Mouse (Mus musculus): ENCODE results near the gene Pnmal2. TPM values are rescaled to one million over a fixed set of nuclear protein-coding genes. Genes with fewer than 3 reads are reported as not detected.

The Pnmal2 gene
- polyA plus RNA-seq, 3 experiments from 2014 or later = not detected

DNA sequence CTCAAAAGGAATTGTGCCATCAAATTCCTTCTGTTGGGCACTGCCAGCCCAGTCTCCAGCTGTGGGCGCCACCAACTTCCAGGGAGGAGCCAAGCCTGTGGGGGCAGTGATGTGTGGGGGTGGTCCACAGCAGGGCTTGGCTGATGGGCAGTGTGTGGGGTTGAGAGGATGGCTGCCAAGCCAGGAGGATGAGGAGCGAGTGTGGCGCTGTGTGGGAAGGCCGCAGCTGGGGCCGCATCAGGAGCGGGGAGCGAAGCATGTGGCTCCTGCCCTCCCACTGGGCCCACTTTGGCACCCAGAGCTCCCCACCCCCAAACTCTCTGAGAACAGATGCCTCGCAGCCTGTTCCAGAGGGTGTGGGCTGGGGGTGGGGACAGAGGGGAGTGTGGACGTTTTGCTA is 26.5 kb upstream of the Pnmal2 start:
- ATAC-seq = no peak

- no peak for ATAC-seq
These were observed 25.8 kb upstream of the Pnmal2 start for GRCm38 (mm10) chr7:16918670-16919069.

GRCm38 (mm10) chr7:16919395-16920149 is 24.9 kb upstream of the Pnmal2 start:
- ATAC-seq = no peak

- no peak for ATAC-seq
These were observed 24.3 kb upstream of the Pnmal2 start for GRCm38 (mm10) chr7:16920150-16920579.

- no peak for ATAC-seq
These were observed 23.4 kb upstream of the Pnmal2 start for GRCm38 (mm10) chr7:16920818-16921791.

DNA sequence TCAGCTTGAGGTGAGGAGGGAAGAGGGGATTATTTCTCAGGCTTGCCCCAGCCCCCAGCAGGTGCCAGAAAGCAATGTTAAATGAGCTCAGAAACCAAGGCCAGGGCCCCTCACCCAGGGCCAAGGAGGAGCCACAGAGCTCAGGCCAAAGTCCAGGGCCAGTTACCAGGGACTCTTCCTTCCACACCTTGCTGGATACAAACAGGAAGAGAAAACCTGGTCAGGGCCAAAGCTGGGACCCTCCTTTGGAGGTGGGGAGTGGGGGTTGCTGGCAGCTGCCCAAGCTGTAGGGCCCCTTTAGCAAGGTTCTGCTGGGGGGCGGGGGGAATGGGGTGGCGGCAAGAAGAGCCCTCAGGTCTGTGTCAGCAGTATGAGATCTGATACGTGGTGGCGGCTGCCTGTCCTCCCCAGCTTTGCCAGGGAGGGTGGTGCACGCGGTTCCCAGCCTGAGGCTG is 22.6 kb upstream of the Pnmal2 start:
- no peak for ATAC-seq

- no peak for ATAC-seq
These were observed 22.0 kb upstream of the Pnmal2 start for GRCm38 (mm10) chr7:16922360-16922973.

- ATAC-seq = no peak
These were observed 21.0 kb upstream of the Pnmal2 start for GRCm38 (mm10) chr7:16923283-16924036.

DNA sequence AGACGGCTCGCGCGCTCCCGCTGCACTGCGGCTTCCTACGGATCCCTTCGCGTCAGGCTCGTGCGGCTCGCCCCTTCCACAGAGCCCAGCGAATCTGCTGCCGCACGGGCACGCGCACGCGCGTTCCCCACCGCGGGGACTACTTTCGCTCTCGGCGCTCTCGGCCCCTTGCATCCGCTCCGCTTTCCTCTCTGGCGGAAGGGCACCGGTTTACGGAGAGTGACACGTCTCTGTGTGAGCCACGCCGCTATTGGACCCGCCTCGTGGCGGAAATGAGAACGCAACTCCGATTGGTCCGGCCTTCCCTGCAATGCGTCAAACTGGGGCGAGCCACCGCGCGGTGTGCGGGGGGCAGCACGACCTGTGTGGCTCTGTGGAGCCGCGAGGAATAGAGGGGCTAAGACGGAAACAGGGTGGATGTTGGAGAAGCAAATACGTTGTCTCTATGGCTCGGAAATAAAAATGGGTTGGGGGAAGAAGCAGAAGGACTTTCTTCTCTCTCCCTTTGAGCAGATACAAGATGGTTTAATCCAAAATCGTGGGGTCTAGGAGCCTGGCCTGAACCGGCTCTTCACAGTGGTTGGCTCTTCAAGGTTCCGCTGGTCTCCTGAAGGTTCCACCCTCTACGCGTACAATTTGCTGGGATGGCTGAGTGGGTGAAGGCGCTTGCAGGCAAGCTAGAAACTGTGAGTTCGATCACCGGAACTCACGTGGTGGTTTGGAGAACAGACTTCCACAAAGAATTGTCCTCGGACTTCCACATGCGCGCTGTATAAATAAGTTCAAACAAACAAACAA is 20.2 kb upstream of the Pnmal2 start, which contains the start of gene Calm3:
Calm3 (minus strand) TSS at position 78 of the 798 bp plus-strand sequence.
- peak; percentile 87 for ATAC-seq

DNA sequence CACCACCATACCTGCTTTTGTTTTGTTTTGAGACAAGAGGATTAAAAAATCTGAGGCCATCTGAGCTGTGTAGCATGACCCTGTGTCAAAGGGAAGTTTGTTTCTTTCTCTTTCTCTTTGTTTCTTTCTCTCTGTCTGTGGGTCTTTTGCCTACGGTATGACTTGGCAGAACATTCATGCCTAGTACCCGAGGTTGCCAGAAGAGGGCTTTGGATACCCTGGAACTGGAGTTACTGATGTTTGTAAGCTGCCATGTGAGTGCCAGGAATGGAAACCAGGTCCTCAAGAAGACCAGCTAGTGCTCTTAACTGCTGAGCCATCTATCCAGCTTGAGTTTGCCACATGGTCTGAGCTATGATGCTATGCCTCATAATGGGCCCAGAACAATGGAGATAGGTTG is 16.1 kb upstream of the Pnmal2 start:
- ATAC-seq = no peak

DNA sequence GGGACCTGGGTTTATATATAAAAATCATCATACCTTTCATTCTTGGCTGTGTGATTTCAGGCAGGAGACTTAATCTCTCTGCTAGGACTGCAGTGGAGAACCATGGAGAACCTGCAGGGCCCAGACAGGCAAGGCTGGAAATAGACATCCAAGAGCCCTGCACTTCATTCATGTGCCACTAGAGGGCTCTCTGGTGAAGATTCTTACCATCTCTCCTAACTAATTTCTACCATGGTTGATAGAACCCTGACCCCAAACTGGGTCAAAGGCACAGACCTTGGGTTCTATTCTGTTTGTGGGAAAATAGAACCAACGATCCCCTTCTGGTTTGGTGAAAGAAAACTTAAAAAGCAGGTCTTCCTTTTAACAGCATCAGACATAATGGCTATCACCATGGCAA is 13.6 kb upstream of the Pnmal2 start:
- ATAC-seq = peak; percentile 71

DNA sequence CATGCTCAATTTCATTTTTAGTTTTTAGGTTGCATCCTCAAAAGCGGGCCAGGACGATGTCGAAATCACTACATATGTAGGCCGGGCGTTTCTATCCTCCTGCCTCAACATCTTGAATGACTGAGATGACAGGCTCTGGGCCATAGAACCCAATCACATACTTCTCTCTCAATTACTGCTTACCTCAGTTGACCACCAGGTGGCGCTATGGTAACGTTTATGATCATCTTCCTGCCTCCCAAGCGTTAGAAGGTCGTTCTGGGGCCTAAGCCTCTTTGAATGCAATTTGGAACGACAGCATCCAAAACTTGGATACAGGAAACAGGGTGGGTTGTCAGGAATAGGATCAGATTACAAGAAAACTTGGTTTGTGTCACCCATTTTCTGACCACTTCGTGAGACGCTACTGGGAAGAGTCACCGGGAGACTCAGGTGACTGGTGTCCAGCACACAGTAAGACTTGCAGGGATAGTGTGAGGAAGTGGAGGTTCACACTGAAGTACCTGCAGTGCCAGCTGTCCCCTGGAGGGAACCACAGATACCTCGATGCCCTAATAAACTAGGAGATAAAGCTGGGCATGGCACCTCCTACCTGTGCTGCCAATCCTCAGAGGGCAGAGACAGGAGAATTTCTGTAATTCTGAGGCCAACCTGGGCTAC is 12.4 kb upstream of the Pnmal2 start:
- ATAC-seq = peak; percentile 75

GRCm38 (mm10) chr7:16932704-16933577 is 11.5 kb upstream of the Pnmal2 start:
- ATAC-seq = no peak

DNA sequence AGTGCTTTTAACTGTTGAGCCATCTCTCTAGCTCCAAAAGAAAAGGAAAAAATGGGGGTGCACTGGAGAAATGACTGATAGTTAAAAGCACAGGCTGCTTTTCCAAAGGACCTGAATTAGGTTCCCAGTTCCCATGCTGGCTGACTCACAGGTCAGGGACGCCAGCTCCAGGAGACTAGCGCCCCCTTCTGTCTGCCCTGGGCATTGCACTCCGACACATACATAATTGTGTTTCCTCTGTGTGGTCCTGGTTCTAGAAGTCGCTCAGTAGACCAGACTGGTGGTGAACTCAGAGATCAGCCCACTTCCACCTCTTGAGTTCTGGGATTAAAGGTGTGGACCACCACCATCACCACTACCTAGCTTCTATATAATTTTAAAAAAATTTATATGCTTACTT is 7.2 kb upstream of the Pnmal2 start:
- ATAC-seq = no peak

DNA sequence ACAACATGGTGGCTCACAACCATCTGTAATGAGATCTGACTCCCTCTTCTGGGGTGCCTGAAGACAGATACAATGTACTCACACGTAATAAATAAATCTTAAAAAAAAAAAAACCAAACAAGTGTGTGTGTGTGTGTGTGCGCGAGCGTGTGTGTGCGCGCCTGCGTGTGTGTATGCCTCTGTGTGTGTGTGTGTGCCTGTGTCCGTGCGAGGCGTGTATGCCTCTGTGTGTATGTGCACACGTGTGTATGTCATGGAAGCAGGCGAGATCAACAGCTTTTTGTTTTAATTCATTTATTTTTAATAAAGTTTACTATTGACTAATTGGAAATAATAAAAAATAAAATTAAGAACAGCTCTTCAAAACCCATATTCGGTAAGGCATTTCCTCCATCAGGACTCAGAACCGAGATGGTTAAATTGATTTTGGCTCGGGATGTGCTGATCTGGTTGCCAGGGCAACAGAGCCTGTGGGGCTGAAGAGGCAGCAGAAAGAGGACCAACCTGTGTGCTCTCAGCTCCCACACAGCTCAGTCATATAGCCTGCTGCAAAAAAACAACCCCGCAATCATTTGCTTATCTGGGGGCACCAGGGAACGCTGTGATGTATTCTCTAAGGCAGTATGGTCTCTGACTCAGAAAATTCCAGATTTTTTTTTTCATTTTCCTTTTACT is 6.2 kb upstream of the Pnmal2 start:
- no peak for ATAC-seq

- ATAC-seq = no peak
These were observed 4.2 kb upstream of the Pnmal2 start for GRCm38 (mm10) chr7:16940292-16940691.

- no peak for ATAC-seq
These were observed 1.6 kb upstream of the Pnmal2 start for GRCm38 (mm10) chr7:16942861-16943260.

DNA sequence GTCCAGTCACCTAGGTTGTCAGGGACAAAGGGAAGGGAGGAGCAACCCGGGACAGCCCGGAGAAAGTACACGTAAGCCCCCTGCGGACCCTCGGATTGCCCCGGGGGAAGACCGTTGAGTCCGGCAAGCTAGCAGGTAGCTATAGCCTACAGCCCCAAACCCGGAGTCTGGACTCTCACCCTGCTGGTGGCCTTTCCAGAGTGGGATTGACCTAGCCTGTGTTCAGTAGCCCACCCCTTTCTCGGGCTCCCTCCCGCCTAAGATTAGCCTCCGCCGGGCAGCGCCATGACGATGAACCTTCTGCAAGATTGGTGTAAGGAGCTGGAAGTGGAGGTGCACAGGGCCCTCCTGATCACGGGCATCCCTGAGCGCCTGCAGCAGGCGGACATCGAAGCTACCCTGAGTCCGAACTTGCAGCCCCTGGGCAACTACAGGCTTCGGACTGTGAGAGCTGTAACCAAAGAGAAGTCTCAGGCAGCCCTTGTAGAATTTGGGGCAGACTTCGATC is 380 bp downstream of the Pnmal2 start:
- no peak for ATAC-seq

DNA sequence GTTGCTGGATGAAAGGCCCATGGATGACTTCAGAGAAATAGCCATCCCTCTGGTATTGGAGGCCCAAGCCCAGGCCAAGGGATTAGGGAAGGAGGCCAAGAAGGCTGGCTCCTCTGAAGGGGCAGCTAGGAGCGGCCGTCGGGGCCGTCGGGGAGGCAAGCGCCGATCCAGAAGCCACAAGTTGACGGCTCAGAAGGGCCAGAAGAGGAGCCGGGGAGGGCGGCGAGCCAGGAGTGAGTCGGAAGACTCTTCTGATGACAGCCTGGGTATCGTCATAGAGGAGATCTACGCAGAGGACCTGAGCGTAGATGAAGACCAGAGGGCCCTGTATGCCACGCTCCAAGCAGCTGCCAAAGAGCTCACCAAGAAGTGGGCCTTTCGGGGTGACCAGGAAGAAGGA is 937 bp downstream of the Pnmal2 start:
- ATAC-seq = no peak

All from inflammation-experienced regulatory T-cells, adult 6 months (primary cell).